Mouse (Mus musculus) mouse embryonic stem cell (cell line): ENCODE results near the gene Olfr476.
"Not testable (repeated sequence)": the region's sequence is repeated elsewhere in the genome, so short reads cannot be mapped to it uniquely, and the experiment has no call there.

Experiments used
- in situ Hi-C, 2 experiments: fragments of 300-500 bp; cut with MboI; formaldehyde crosslinking; loops; 1 replicate in 1 of 2; 3 replicates in 1 of 2; pipeline ENCODE4 v1.14.3; 2019 to 2020; ENCODE audit warnings: low sequenced_read_pairs in 2 of 2, low pct_unique_long_range_greater_than_20kb in 1 of 2, mixed read lengths in 1 of 2; ENCODE audit not compliant: unreplicated experiment in 1 of 2

Olfr476 gene

GRCm38 (mm10) chr7:107964503-107964902 lies at the start of gene Olfr476:
Gene Olfr476 (plus strand): TSS chr7:107964803.
- in situ Hi-C loops: no loop called here

- in situ Hi-C loops: no loop called here
Observed at GRCm38 (mm10) chr7:107930146-107930545, 34.5 kb upstream of the Olfr476 start, which contains the start of gene Olfr473. Gene Olfr473 (plus strand): TSS chr7:107930446.

- in situ Hi-C loops: not testable (repeated sequence)
Observed at GRCm38 (mm10) chr7:107952539-107952938, 12.1 kb upstream of the Olfr476 start.

GRCm38 (mm10) chr7:107954343-107954742 lies 10.3 kb upstream of the Olfr476 start, which contains the start of gene Olfr474:
Gene Olfr474 (plus strand): TSS chr7:107954643.
- in situ Hi-C loops: no loop called here

GRCm38 (mm10) chr7:107986393-107986792 lies 21.8 kb downstream of the Olfr476 start, which contains the start of gene Olfr477:
Gene Olfr477 (plus strand): TSS chr7:107986693.
- in situ Hi-C loops: no loop called here

- in situ Hi-C loops: not testable (repeated sequence)
Observed at GRCm38 (mm10) chr7:108014256-108014655, 49.7 kb downstream of the Olfr476 start.
